Mouse (Mus musculus): Measurements from ENCODE around the gene Ctnnal1.

DNA sequence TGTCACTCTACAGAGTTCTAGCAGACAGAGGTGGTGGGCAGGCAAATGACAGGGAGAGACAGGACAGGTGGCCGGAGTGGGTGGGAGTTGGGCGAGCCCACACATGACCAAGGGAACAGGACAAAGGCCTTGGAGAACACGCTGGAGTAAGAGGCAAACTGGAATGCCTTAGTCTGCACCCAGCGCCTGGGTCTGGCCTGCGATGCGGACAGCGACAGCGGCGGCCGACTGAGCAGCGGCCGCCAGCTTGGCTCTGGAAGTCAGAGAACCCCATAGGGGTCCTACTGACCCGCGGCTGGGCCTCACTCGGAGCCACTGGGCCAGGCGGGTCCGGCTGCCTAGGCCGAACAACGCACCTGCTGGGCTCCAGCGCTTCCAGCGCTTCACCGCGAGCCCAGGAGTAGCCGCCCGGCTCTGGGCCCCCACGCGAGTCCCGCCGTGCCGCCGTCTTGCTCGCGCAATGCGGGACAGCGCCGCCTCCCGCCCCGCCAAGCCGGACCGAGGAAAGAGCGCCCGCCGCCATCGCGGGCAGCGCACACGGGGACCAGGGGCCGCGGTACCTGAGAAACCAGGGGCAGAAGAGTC is 479 bp downstream of the Ctnnal1 start:
- no peak for TF ChIP-seq EP300 (optimal IDR thresholded peaks at IDR 0.05)
- TF ChIP-seq CTCF (IDR thresholded peaks at IDR 0.05; ENCODE audit: low read depth): peak; percentile 43; the same call in 1 of the 2 replicates
